Mouse (Mus musculus): Measurements from ENCODE around the gene Zfp990. TPM values are rescaled to one million over a fixed set of nuclear protein-coding genes. Genes with fewer than 3 reads are reported as not detected.
"Not testable (repeated sequence)": the region's sequence is repeated elsewhere in the genome, so short reads cannot be mapped to it uniquely, and the experiment has no call there.

Zfp990 gene
- 0.07 TPM for polyA plus RNA-seq (2012; fragmentation: generic; extraction: Trizol)

DNA sequence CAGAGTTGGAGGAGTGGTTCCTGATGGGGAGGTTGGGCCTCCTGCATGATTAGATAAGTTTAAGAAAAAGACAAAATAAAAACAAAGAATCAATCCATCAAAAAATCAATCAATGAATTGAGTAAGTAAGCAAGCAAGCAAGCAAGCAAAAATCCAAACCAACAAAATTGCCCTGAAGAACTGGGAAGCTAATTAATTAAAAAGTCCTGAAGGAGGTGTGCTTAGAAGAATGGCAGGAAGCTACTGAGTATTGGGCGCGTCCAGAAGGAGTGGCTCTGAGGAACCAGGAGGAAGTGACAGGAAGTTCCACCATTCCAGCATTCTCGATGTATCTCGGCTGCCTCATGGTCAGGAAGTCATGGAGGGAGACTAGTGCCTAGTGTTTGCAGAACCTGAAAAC lies at the start of gene Zfp990:
Zfp990 (plus strand) TSS at position 301 of the 400 bp plus-strand sequence.
- not testable (repeated sequence) for H3K27me3 ChIP-seq (ENCODE audit: control insufficient read depth, insufficient read depth, insufficient read length); H3K4me2 ChIP-seq (ENCODE audit: low read depth); H3K36me3 ChIP-seq (ENCODE audit: control insufficient read depth, insufficient read depth); H3ac ChIP-seq (ENCODE audit: control insufficient read depth, insufficient read length); H3K4me3 ChIP-seq; H3K79me2 ChIP-seq (ENCODE audit: control insufficient read depth, insufficient read depth)

DNA sequence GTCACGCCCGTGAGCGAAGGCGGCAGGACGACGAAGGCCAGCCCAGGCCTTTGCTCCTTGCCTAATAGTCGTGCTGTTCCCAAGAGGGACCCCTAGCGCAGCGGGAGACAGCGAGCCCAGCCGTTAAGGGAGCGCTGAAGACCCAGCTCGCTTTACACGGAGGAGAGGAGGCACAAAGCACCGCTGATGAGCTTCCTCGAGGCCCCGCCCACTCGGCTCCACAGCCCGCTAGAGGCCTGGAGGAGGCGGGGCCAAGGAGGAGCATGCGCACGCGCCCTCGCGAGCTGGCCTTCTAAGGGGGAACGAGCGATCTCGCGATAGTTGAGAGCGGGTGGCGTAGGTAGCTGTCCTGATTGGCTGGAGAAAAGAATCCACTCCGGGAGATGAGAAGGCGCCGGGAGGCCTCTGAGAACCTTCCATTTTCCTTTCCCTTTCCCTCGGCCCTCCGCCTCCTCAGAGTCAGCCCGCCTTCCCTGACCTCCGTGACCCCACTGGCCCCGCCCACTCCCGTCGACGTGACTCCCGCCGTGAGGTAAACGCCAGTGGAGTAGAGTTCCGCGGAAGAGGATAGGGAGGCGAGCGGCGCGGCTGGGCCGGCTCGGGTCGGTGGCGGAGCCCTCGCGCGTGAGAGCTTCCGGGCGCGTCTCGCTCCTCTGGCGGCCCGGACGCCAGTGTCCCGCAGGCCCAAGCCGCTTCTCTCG lies 46.9 kb upstream of the Zfp990 start:
- H3K27me3 ChIP-seq (ENCODE audit: control insufficient read depth, insufficient read depth, insufficient read length); H3ac ChIP-seq (ENCODE audit: control insufficient read depth, insufficient read length); H3K4me2 ChIP-seq (ENCODE audit: low read depth); H3K4me3 ChIP-seq; H3K36me3 ChIP-seq (ENCODE audit: control insufficient read depth, insufficient read depth); H3K79me2 ChIP-seq (ENCODE audit: control insufficient read depth, insufficient read depth): not testable (repeated sequence)

DNA sequence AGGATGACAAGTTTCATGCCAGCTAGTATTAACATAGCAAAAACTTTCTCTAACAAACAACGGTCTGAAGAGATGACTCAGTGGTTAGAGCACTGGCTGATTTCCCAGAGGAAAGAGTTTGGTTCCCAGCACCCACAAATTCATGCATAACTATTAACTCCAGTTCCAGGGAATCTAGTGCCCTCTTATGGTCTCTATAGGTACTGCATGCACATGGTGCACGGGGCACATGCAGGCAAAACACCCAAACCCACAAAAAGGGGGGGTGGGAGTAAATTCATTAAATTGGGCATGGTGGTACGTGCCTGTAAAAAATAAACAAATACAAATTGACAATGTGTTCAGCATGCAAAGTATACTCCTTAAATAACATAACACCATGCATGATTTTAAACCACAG lies 32.4 kb upstream of the Zfp990 start:
- H3ac ChIP-seq (ENCODE audit: control insufficient read depth, insufficient read length), result no peak overlapping the region
- H3K4me2 ChIP-seq (ENCODE audit: low read depth), result no peak overlapping the region
- TF ChIP-seq TCF3 (IDR thresholded peaks at IDR 0.05; ENCODE audit: insufficient read length, low read depth) (no peak), MYOG (IDR thresholded peaks at IDR 0.05; ENCODE audit: control insufficient read depth in 1 of 3, insufficient read depth in 1 of 3, insufficient read length in 2 of 3, low read depth in 2 of 3) (no peak), MYOD1 (IDR thresholded peaks at IDR 0.05; ENCODE audit: control insufficient read depth in 1 of 3, insufficient read length in 2 of 3, low read depth in 2 of 3) (no peak), SRF (IDR thresholded peaks at IDR 0.05; ENCODE audit: control insufficient read depth, insufficient read length, low read depth) (no peak), POLR2AphosphoS2 (IDR thresholded peaks at IDR 0.05; ENCODE audit: insufficient read length, low read depth) (no peak), MAX (IDR thresholded peaks at IDR 0.05; ENCODE audit: low read depth) (no peak), E2F4 (IDR thresholded peaks at IDR 0.05; ENCODE audit: insufficient read depth) (no peak), CEBPB (IDR thresholded peaks at IDR 0.05; ENCODE audit: insufficient read depth, poor library complexity, severe bottlenecking) (no peak), TCF12 (IDR thresholded peaks at IDR 0.05; ENCODE audit: insufficient read depth, poor library complexity, severe bottlenecking) (no peak), REST (IDR thresholded peaks at IDR 0.05; ENCODE audit: insufficient read depth, insufficient read length) (no peak)

DNA sequence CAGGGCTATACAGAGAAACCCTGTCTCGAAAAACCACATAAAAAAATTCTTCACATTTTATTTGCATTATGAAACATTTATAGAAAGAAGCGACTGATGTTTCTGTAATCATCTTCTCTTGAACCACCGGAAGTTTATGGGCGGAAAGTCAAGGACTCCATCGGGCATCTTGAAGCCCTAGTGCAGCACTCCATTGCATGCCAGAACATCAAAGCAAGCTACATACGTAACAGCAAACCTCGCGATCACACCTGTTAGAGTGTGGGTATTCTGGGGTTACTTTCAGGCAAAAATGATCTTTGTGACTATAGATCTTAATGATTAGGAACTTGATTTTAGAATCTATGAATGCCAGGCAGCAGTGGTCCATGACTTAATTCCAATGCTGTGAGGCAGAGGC lies 29.9 kb upstream of the Zfp990 start:
- H3K4me2 ChIP-seq (ENCODE audit: low read depth); H3ac ChIP-seq (ENCODE audit: control insufficient read depth, insufficient read length); H3K79me2 ChIP-seq (ENCODE audit: control insufficient read depth, insufficient read depth); H3K27me3 ChIP-seq (ENCODE audit: control insufficient read depth, insufficient read depth, insufficient read length); H3K36me3 ChIP-seq (ENCODE audit: control insufficient read depth, insufficient read depth); H3K4me3 ChIP-seq: not testable (repeated sequence)

More for the DNA sequence above, 32.4 kb upstream of the Zfp990 start:
- no peaks in the 10 kb centered on the region for H3K36me3 ChIP-seq (ENCODE audit: control insufficient read depth, insufficient read depth)
- H3K4me3 ChIP-seq, result no peak overlapping the region
- no peaks in the 10 kb centered on the region for H3K79me2 ChIP-seq (ENCODE audit: control insufficient read depth, insufficient read depth)
- no peaks in the 10 kb centered on the region for H3K27me3 ChIP-seq (ENCODE audit: control insufficient read depth, insufficient read depth, insufficient read length)

DNA sequence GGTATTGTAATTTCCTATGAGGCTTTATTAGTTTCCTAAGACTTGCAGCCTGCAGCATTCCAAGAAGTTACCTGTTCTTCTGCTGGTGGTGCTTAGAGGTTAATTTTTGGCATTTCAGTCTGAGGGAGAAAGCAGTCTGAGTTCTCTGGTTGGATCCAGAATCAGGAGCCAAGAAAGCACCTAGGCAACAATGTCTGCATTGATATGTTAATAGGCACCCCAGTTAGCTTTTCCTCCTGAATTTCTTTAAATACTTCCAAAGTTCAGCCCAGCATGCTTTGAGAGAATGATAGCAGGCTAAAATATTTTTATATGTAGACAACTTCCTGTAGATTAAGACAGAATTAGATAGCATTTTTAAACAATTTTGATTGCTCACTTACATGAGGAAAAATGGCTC lies 21.2 kb upstream of the Zfp990 start:
- Histone ChIP-seq H3K27me3 (ENCODE audit: control insufficient read depth, insufficient read depth, insufficient read length) (no peaks in the 10 kb centered on the region), H3K4me3 (no peak overlapping the region), H3K79me2 (ENCODE audit: control insufficient read depth, insufficient read depth) (no peaks in the 10 kb centered on the region), H3ac (ENCODE audit: control insufficient read depth, insufficient read length) (no peak overlapping the region), H3K36me3 (ENCODE audit: control insufficient read depth, insufficient read depth) (no peaks in the 10 kb centered on the region), H3K4me2 (ENCODE audit: low read depth) (no peak overlapping the region)
- TF ChIP-seq CEBPB (IDR thresholded peaks at IDR 0.05; ENCODE audit: insufficient read depth, poor library complexity, severe bottlenecking) (no peak), POLR2AphosphoS2 (IDR thresholded peaks at IDR 0.05; ENCODE audit: insufficient read length, low read depth) (no peak), TCF12 (IDR thresholded peaks at IDR 0.05; ENCODE audit: insufficient read depth, poor library complexity, severe bottlenecking) (no peak), SRF (IDR thresholded peaks at IDR 0.05; ENCODE audit: control insufficient read depth, insufficient read length, low read depth) (no peak), MYOD1 (IDR thresholded peaks at IDR 0.05; ENCODE audit: control insufficient read depth in 1 of 3, insufficient read length in 2 of 3, low read depth in 2 of 3) (no peak), USF1 (IDR thresholded peaks at IDR 0.05; ENCODE audit: low read depth) (no peak), TCF3 (IDR thresholded peaks at IDR 0.05; ENCODE audit: insufficient read length, low read depth) (no peak), MAX (IDR thresholded peaks at IDR 0.05; ENCODE audit: low read depth) (no peak), E2F4 (IDR thresholded peaks at IDR 0.05; ENCODE audit: insufficient read depth) (no peak), MYOG (IDR thresholded peaks at IDR 0.05; ENCODE audit: control insufficient read depth in 1 of 3, insufficient read depth in 1 of 3, insufficient read length in 2 of 3, low read depth in 2 of 3) (no peak), POLR2A (IDR thresholded peaks at IDR 0.05; ENCODE audit: insufficient read length, low read depth) (no peak), REST (IDR thresholded peaks at IDR 0.05; ENCODE audit: insufficient read depth, insufficient read length) (no peak)

DNA sequence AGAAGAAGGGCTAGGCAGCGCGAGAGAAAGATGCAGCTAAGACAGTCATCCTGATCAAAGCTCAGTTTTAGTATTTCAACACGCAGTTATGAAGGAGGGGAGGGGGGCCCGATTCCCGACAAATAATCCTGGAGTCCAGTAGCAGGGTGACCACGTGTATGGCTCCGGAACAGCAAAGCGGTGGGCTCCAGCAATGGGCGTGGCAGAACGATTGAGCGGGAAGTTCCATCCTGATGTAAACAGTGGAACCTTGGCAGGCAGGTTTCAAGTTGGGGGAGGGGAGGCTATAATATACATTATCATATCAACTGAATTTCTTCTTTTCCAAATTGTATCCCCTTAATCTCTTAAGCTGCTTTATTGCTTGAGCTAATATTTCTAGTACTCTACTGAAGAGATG lies 18.4 kb upstream of the Zfp990 start:
- no peak overlapping the region for H3ac ChIP-seq (ENCODE audit: control insufficient read depth, insufficient read length)
- H3K27me3 ChIP-seq (ENCODE audit: control insufficient read depth, insufficient read depth, insufficient read length), result no peaks in the 10 kb centered on the region
- H3K79me2 ChIP-seq (ENCODE audit: control insufficient read depth, insufficient read depth), result no peaks in the 10 kb centered on the region
- H3K4me3 ChIP-seq, result no peak overlapping the region
- no peak for TF ChIP-seq E2F4 (IDR thresholded peaks at IDR 0.05; ENCODE audit: insufficient read depth)
- TF ChIP-seq MYOG (IDR thresholded peaks at IDR 0.05; ENCODE audit: control insufficient read depth in 1 of 3, insufficient read depth in 1 of 3, insufficient read length in 2 of 3, low read depth in 2 of 3), result no peak
- TF ChIP-seq TCF12 (IDR thresholded peaks at IDR 0.05; ENCODE audit: insufficient read depth, poor library complexity, severe bottlenecking), result no peak
- no peak for TF ChIP-seq MYOD1 (IDR thresholded peaks at IDR 0.05; ENCODE audit: control insufficient read depth in 1 of 3, insufficient read length in 2 of 3, low read depth in 2 of 3)
- no peak for TF ChIP-seq MAX (IDR thresholded peaks at IDR 0.05; ENCODE audit: low read depth)
- no peak for TF ChIP-seq TCF3 (IDR thresholded peaks at IDR 0.05; ENCODE audit: insufficient read length, low read depth)
- TF ChIP-seq POLR2A (IDR thresholded peaks at IDR 0.05; ENCODE audit: insufficient read length, low read depth), result no peak
- TF ChIP-seq CEBPB (IDR thresholded peaks at IDR 0.05; ENCODE audit: insufficient read depth, poor library complexity, severe bottlenecking), result no peak
- TF ChIP-seq REST (IDR thresholded peaks at IDR 0.05; ENCODE audit: insufficient read depth, insufficient read length), result no peak
- no peak for TF ChIP-seq SRF (IDR thresholded peaks at IDR 0.05; ENCODE audit: control insufficient read depth, insufficient read length, low read depth)
- TF ChIP-seq USF1 (IDR thresholded peaks at IDR 0.05; ENCODE audit: low read depth), result no peak
- no peak for TF ChIP-seq POLR2AphosphoS2 (IDR thresholded peaks at IDR 0.05; ENCODE audit: insufficient read length, low read depth)
- H3K4me2 ChIP-seq (ENCODE audit: low read depth), result no peak overlapping the region
- no peaks in the 10 kb centered on the region for H3K36me3 ChIP-seq (ENCODE audit: control insufficient read depth, insufficient read depth)

DNA sequence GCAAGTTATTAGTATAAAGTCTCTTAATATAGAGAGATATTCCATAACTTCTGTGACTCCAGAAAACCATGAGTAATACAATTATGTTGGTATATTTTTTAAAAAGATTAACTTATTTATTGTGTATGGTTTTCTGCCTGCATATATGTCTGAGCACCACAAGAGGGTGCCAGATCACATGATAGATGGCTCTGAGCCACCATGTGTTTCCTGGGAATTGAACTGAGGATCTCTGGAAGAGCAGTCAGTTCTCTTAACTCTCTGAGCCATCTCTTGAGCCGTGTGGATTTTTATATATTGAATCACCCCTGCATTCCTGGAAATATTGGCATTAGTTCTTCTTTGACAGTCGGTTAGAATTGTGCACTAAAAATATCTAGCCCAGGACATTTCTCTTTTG lies 17.2 kb upstream of the Zfp990 start:
- not testable (repeated sequence) for H3K4me3 ChIP-seq

DNA sequence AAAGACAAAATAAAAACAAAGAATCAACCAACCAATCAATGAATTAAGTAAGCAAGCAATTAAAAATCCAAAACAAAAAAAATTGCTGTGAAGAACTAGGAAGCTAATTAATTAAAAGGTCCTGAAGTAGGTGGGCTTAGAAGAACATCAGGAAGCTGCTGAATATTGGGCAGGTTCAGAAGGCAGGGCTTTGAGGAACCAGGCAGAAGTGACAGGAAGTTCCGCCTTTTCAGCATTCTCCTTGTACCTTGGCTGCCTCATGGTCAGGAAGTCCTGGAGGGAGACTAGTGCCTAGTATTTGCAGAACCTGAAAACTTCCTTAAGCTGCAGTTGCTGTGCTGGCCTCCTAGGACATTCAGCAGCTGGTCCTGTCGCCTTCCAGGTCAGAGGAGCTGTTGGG lies 4.1 kb downstream of the Zfp990 start:
- H3ac ChIP-seq (ENCODE audit: control insufficient read depth, insufficient read length); H3K79me2 ChIP-seq (ENCODE audit: control insufficient read depth, insufficient read depth); H3K4me2 ChIP-seq (ENCODE audit: low read depth); H3K36me3 ChIP-seq (ENCODE audit: control insufficient read depth, insufficient read depth); H3K4me3 ChIP-seq; H3K27me3 ChIP-seq (ENCODE audit: control insufficient read depth, insufficient read depth, insufficient read length): not testable (repeated sequence)

More for the DNA sequence above, 17.2 kb upstream of the Zfp990 start:
- not testable (repeated sequence) for H3K4me2 ChIP-seq (ENCODE audit: low read depth); H3ac ChIP-seq (ENCODE audit: control insufficient read depth, insufficient read length); H3K79me2 ChIP-seq (ENCODE audit: control insufficient read depth, insufficient read depth); H3K36me3 ChIP-seq (ENCODE audit: control insufficient read depth, insufficient read depth); H3K27me3 ChIP-seq (ENCODE audit: control insufficient read depth, insufficient read depth, insufficient read length)
